Comparison of ENCODE assay signal across 8 mouse cellular contexts in the genomic region with DNA sequence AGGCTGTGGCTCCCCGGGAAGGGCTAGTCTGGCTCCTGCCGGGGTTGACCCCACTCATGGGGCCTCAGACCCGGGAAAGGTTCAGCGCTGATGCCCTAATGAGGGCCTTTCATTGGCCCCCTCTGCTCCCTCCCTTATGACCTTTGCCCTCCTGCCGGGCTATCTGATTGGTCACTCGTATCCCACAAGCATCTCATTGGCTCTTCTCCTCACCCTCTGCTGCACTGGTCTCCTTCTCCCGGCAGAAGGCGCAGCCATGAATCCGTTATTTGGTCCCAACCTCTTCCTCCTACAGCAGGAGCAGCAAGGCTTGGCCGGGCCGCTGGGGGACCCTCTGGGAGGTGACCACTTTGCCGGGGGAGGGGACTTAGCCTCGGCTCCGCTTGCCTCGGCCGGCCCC. TPM values are rescaled to one million over a fixed set of nuclear protein-coding genes. Genes with fewer than 3 reads are reported as not detected.
DNase-seq lines count a peak whose midpoint lies in the region; ATAC-seq and TF ChIP-seq lines count a peak whose summit lies in the region.

Iffo1 (plus strand) TSS at position 241 of the 400 bp plus-strand sequence.

- DNase-seq in ES-CJ7 (ENCODE audit: low read depth, low spot score), result peak; percentile 98
- DNase-seq in c-Kit-positive CD71-positive TER-119-positive erythroid progenitor cells, embryonic 14.5 days (ENCODE audit: low spot score), result peak; percentile 90
- peak; percentile 93 to 95 for DNase-seq in kidney, postnatal 36 days
- DNase-seq in stomach, postnatal 0 days (ENCODE audit: low spot score), result peak; percentile 80

- H3K9ac ChIP-seq in forebrain, embryonic 12.5 days, result peak within 1 kb of the TSS; percentile 92
- H3K9ac ChIP-seq in heart, embryonic 16.5 days (ENCODE audit: low read length), result peak within 1 kb of the TSS; percentile 84
- H3K9ac ChIP-seq in liver, embryonic 15.5 days, result peak within 1 kb of the TSS; percentile 72
- peak within 1 kb of the TSS; percentile 94 for H3K9ac ChIP-seq in neural tube, embryonic 12.5 days
- peak within 1 kb of the TSS; percentile 75 for H3K9ac ChIP-seq in stomach, postnatal 0 days (ENCODE audit: low read length)

- peak within 1 kb of the TSS; percentile 65 for H3K4me2 ChIP-seq in forebrain, embryonic 12.5 days
- H3K4me2 ChIP-seq in heart, embryonic 16.5 days (ENCODE audit: low read depth, low read length), result peak within 1 kb of the TSS; percentile 79
- peak within 1 kb of the TSS; percentile 88 for H3K4me2 ChIP-seq in liver, embryonic 15.5 days
- peak within 1 kb of the TSS; percentile 93 for H3K4me2 ChIP-seq in neural tube, embryonic 12.5 days (replicated peaks)
- H3K4me2 ChIP-seq in stomach, postnatal 0 days (replicated peaks; ENCODE audit: low read depth), result peak within 1 kb of the TSS; percentile 68

- H3K4me1 ChIP-seq in forebrain, embryonic 12.5 days, result peaks cover 44% of the 10 kb centered on the region
- peaks cover 47% of the 10 kb centered on the region for H3K4me1 ChIP-seq in heart, embryonic 16.5 days (ENCODE audit: control insufficient read depth, insufficient read depth, low read length)
- H3K4me1 ChIP-seq in liver, embryonic 15.5 days (replicated peaks), result peaks cover 59% of the 10 kb centered on the region
- H3K4me1 ChIP-seq in neural tube, embryonic 12.5 days, result peaks cover 49% of the 10 kb centered on the region
- no peaks in the 10 kb centered on the region for H3K4me1 ChIP-seq in stomach, postnatal 0 days (replicated peaks; ENCODE audit: control insufficient read depth, insufficient read depth)

- no peak for TF ChIP-seq EP300 in stomach, postnatal 0 days (optimal IDR thresholded peaks at IDR 0.05)

- ATAC-seq in forebrain, embryonic 12.5 days (ENCODE audit: low FRiP score), result peak; percentile 94
- peak; percentile 79 for ATAC-seq in heart, embryonic 16.5 days (replicated peaks; ENCODE audit: extremely low read depth, insufficient read depth, low FRiP score)
- ATAC-seq in liver, embryonic 15.5 days (ENCODE audit: insufficient read depth), result peak; percentile 93
- ATAC-seq in neural tube, embryonic 12.5 days (ENCODE audit: low FRiP score, low read depth), result peak; percentile 91
- ATAC-seq in stomach, postnatal 0 days (ENCODE audit: low FRiP score, low TSS enrichment), result peak; percentile 91

- peak within 1 kb of the TSS; percentile 75 for H3K4me3 ChIP-seq in forebrain, embryonic 12.5 days (replicated peaks)
- H3K4me3 ChIP-seq in heart, embryonic 16.5 days (ENCODE audit: low read length), result peak within 1 kb of the TSS; percentile 70
- peak within 1 kb of the TSS; percentile 81 for H3K4me3 ChIP-seq in liver, embryonic 15.5 days (replicated peaks)
- H3K4me3 ChIP-seq in neural tube, embryonic 12.5 days, result peak within 1 kb of the TSS; percentile 80
- peak within 1 kb of the TSS; percentile 57 for H3K4me3 ChIP-seq in stomach, postnatal 0 days (ENCODE audit: low read depth, low read length)

- H3K36me3 ChIP-seq in forebrain, embryonic 12.5 days (replicated peaks), result peaks cover 40% of the 10 kb centered on the region
- H3K36me3 ChIP-seq in heart, embryonic 16.5 days (ENCODE audit: control insufficient read depth, insufficient read depth), result peaks cover 27% of the 10 kb centered on the region
- H3K36me3 ChIP-seq in liver, embryonic 15.5 days (replicated peaks), result peaks cover 42% of the 10 kb centered on the region
- H3K36me3 ChIP-seq in neural tube, embryonic 12.5 days, result peaks cover 37% of the 10 kb centered on the region
- peaks cover 12% of the 10 kb centered on the region for H3K36me3 ChIP-seq in stomach, postnatal 0 days (ENCODE audit: control insufficient read depth, insufficient read depth, low read length)

- H3K27me3 ChIP-seq in forebrain, embryonic 12.5 days, result no peaks in the 10 kb centered on the region
- no peaks in the 10 kb centered on the region for H3K27me3 ChIP-seq in heart, embryonic 16.5 days (ENCODE audit: control insufficient read depth, insufficient read depth, low read length)
- no peaks in the 10 kb centered on the region for H3K27me3 ChIP-seq in liver, embryonic 15.5 days
- no peaks in the 10 kb centered on the region for H3K27me3 ChIP-seq in neural tube, embryonic 12.5 days (replicated peaks)
- no peaks in the 10 kb centered on the region for H3K27me3 ChIP-seq in stomach, postnatal 0 days (ENCODE audit: control insufficient read depth, insufficient read depth, low read length)

- H3K27ac ChIP-seq in forebrain, embryonic 12.5 days, result peak within 1 kb of the TSS; percentile 94
- peak within 1 kb of the TSS; percentile 95 for H3K27ac ChIP-seq in heart, embryonic 16.5 days (ENCODE audit: low read length)
- peak within 1 kb of the TSS; percentile 83 for H3K27ac ChIP-seq in liver, embryonic 15.5 days (replicated peaks)
- H3K27ac ChIP-seq in neural tube, embryonic 12.5 days, result peak within 1 kb of the TSS; percentile 80
- peak within 1 kb of the TSS; percentile 89 for H3K27ac ChIP-seq in stomach, postnatal 0 days (replicated peaks)

- peak; percentile 74 for TF ChIP-seq CTCF in stomach, postnatal 0 days (IDR thresholded peaks at IDR 0.05; ENCODE audit: low read depth)

- under 1% methylated on average over 16 of the region's 16 CpGs for WGBS in forebrain, embryonic 12.5 days
- WGBS in heart, embryonic 16.5 days, result under 1% methylated on average over 16 of the region's 16 CpGs
- WGBS in liver, embryonic 15.5 days (ENCODE audit: insufficient replicate concordance), result under 1% methylated on average over 16 of the region's 16 CpGs
- WGBS in neural tube, embryonic 12.5 days, result under 1% methylated on average over 16 of the region's 16 CpGs
- WGBS in stomach, postnatal 0 days, result 3% methylated on average over 16 of the region's 16 CpGs

- H3K9me3 ChIP-seq in forebrain, embryonic 12.5 days, result no peaks in the 10 kb centered on the region
- H3K9me3 ChIP-seq in heart, embryonic 16.5 days (replicated peaks; ENCODE audit: control insufficient read depth, low read length), result no peaks in the 10 kb centered on the region
- H3K9me3 ChIP-seq in liver, embryonic 15.5 days (replicated peaks), result no peaks in the 10 kb centered on the region
- no peaks in the 10 kb centered on the region for H3K9me3 ChIP-seq in neural tube, embryonic 12.5 days
- no peaks in the 10 kb centered on the region for H3K9me3 ChIP-seq in stomach, postnatal 0 days (ENCODE audit: control insufficient read depth, low read length)

RNA-seq across cellular contexts. Expression of gene Iffo1, which starts in this region (rescaled TPM):
- polyA plus RNA-seq in forebrain, embryonic 12.5 days (2016; fragmentation: Nextera tagmentation; extraction: Ambion mirVana), result 15.9 and 16.0 TPM in 2 replicates
- 11.7 and 13.2 TPM in 2 replicates for polyA plus RNA-seq in heart, embryonic 16.5 days (2015; fragmentation: Nextera tagmentation; extraction: Ambion mirVana)
- polyA plus RNA-seq in liver, embryonic 15.5 days (2015; fragmentation: Nextera tagmentation; extraction: Ambion mirVana), result 4.3 and 5.2 TPM in 2 replicates
- polyA plus RNA-seq in neural tube, embryonic 12.5 days (2016; fragmentation: Nextera tagmentation; extraction: Ambion mirVana), result 21.9 and 22.6 TPM in 2 replicates
- polyA plus RNA-seq in stomach, postnatal 0 days (2015; fragmentation: Nextera tagmentation; extraction: Ambion mirVana), result 4.4 and 5.7 TPM in 2 replicates

Comparison
In these comparisons a context has a peak if more than half of its experiments do, and no peak if none do; other contexts are left out.
1. Peak in every context shown above with its lines: DNase-seq, ATAC-seq, H3K4me3 ChIP-seq and H3K27ac ChIP-seq.